Mouse (Mus musculus): ENCODE data around the gene Aff1. TPM values are rescaled to one million over a fixed set of nuclear protein-coding genes. Genes with fewer than 3 reads are reported as not detected.

Aff1 gene
- polyA plus RNA-seq, 1 experiment from 2014 or later: 4.3 TPM

DNA sequence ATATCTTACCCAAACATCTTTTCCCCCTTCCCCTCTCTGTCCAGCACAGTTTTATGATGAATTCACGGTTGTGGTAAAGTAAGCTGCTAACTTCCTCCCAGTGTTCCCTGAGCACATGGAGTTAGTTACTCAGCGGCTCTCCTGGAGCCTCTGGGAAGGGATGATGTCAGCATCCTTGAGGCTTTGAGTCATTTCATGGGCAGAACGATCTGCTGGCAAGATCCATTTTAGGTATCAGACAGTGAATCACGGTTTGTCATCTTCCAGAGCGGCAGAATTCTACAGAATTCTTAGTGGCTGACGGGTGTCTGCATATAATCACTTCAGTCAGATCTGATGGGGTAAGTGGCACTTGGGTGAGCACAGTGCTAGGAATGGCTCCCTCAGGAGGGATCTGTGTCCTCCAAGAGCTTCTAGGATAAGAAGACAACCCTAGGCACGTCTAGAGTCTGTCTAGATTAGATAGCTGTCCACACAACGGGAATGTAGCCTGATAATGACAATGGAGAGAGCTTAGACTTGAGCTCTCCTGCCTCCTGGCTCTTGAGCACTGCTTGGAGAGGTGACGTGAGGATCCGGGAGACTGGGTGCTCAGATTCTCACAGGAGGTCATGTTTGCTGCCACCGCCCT is 82.6 kb downstream of the Aff1 start:
- DNase-seq (ENCODE audit: low spot score) (no peak), ATAC-seq (ENCODE audit: low FRiP score, low TSS enrichment) (peak; percentile 49; the same call in 1 of the 2 replicates)
- no peak overlapping the region for H3K4me2 ChIP-seq (replicated peaks; ENCODE audit: low read depth)
- H3K27me3 ChIP-seq (ENCODE audit: control insufficient read depth, insufficient read depth, low read length): no peaks in the 10 kb centered on the region
- no peaks in the 10 kb centered on the region for H3K9me3 ChIP-seq (ENCODE audit: control insufficient read depth, low read length)
- 46% methylated on average over 11 of the region's 11 CpGs for WGBS
- no peak overlapping the region for H3K4me3 ChIP-seq (ENCODE audit: low read depth, low read length)
- H3K27ac ChIP-seq (replicated peaks): peak overlapping the region; percentile 61
- no peaks in the 10 kb centered on the region for H3K36me3 ChIP-seq (ENCODE audit: control insufficient read depth, insufficient read depth, low read length)
- no peak overlapping the region for H3K9ac ChIP-seq (ENCODE audit: low read length)
- TF ChIP-seq CTCF (IDR thresholded peaks at IDR 0.05; ENCODE audit: low read depth) (no peak), EP300 (optimal IDR thresholded peaks at IDR 0.05) (no peak)
- H3K4me1 ChIP-seq (replicated peaks; ENCODE audit: control insufficient read depth, insufficient read depth): peaks cover 26% of the 10 kb centered on the region

DNA sequence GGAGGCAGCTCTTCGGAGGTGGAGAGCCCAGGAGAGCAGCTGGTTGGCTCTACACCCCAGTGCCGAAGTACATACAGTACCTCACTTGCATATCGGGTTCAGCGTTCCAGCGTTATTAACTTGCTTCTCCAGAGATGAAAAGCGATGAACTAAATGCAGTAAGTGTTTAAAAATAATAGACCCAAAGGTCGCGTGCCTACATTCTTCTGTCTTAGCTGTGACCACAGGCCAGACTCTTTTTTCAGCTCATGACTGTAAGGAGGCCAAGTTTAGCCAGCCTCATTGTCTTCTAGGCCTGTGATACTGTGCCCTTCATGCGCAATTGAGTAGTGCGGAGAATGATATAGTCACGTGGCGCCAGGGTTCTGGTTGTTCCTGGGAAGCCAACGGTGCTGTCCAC is 83.3 kb downstream of the Aff1 start:
- Histone ChIP-seq H3K9me3 (ENCODE audit: control insufficient read depth, low read length) (no peaks in the 10 kb centered on the region), H3K27me3 (ENCODE audit: control insufficient read depth, insufficient read depth, low read length) (no peaks in the 10 kb centered on the region), H3K27ac (replicated peaks) (peak overlapping the region; percentile 61; the same call in 1 of the 2 replicates), H3K9ac (ENCODE audit: low read length) (no peak overlapping the region), H3K4me1 (replicated peaks; ENCODE audit: control insufficient read depth, insufficient read depth) (peaks cover 24% of the 10 kb centered on the region), H3K4me3 (ENCODE audit: low read depth, low read length) (no peak overlapping the region), H3K4me2 (replicated peaks; ENCODE audit: low read depth) (no peak overlapping the region), H3K36me3 (ENCODE audit: control insufficient read depth, insufficient read depth, low read length) (no peaks in the 10 kb centered on the region)
- ATAC-seq (ENCODE audit: low FRiP score, low TSS enrichment): no peak
- TF ChIP-seq CTCF (IDR thresholded peaks at IDR 0.05; ENCODE audit: low read depth): no peak
- TF ChIP-seq EP300 (optimal IDR thresholded peaks at IDR 0.05): no peak
- WGBS: 65% methylated on average over 13 of the region's 13 CpGs
- DNase-seq (ENCODE audit: low spot score): no peak

DNA sequence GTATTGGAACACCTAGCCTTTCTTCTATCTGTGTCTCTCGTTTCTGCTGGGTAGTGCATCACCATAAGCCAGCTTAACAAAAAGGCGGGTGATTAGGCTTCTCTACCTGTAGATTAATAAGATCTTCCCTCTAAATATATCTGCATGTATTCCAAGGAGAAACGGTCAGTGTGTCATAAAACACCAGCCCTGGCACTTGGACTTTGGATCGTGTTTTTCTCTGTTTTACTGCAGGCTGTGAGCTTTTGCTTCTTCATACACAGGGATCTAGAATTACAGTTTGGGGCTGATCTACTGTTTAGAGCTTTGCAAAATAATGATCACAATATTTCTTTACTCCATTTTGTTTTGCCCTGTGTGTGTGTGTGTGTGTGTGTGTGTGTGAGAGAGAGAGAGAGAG is 84.7 kb downstream of the Aff1 start:
- TF ChIP-seq CTCF (IDR thresholded peaks at IDR 0.05; ENCODE audit: low read depth): no peak
- TF ChIP-seq EP300 (optimal IDR thresholded peaks at IDR 0.05): no peak
- Histone ChIP-seq H3K4me1 (replicated peaks; ENCODE audit: control insufficient read depth, insufficient read depth) (peaks cover 24% of the 10 kb centered on the region), H3K27me3 (ENCODE audit: control insufficient read depth, insufficient read depth, low read length) (no peaks in the 10 kb centered on the region), H3K4me2 (replicated peaks; ENCODE audit: low read depth) (no peak overlapping the region), H3K27ac (replicated peaks) (no peak overlapping the region), H3K9ac (ENCODE audit: low read length) (no peak overlapping the region), H3K36me3 (ENCODE audit: control insufficient read depth, insufficient read depth, low read length) (no peaks in the 10 kb centered on the region), H3K4me3 (ENCODE audit: low read depth, low read length) (no peak overlapping the region), H3K9me3 (ENCODE audit: control insufficient read depth, low read length) (no peaks in the 10 kb centered on the region)
- ATAC-seq (ENCODE audit: low FRiP score, low TSS enrichment) (no peak), DNase-seq (ENCODE audit: low spot score) (no peak)
- 61% methylated on average over 4 of the region's 4 CpGs for WGBS

DNA sequence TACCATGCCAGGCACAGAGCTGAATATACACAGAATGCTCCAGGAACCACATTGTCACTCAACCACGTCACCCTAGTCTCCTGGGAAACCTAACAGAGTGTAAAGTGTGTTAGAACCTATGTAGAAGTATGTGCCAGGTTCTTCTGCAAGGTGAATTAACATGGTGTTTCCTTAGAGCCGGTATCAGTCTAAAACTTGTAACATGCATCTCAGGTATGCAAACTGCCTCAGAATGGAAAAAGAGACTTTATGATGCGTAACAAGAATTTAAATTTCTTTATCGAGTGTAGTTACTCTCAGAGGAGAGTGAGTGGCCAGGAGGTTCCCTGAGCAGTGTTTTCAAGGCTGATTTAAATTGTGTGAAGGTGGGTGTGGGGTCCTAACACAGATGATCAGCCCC is 85.3 kb downstream of the Aff1 start:
- Histone ChIP-seq H3K36me3 (ENCODE audit: control insufficient read depth, insufficient read depth, low read length) (no peaks in the 10 kb centered on the region), H3K4me2 (replicated peaks; ENCODE audit: low read depth) (peak overlapping the region; percentile 27; the same call in 1 of the 2 replicates), H3K4me3 (ENCODE audit: low read depth, low read length) (no peak overlapping the region), H3K4me1 (replicated peaks; ENCODE audit: control insufficient read depth, insufficient read depth) (peaks cover 21% of the 10 kb centered on the region), H3K27me3 (ENCODE audit: control insufficient read depth, insufficient read depth, low read length) (no peaks in the 10 kb centered on the region), H3K9me3 (ENCODE audit: control insufficient read depth, low read length) (no peaks in the 10 kb centered on the region), H3K9ac (ENCODE audit: low read length) (no peak overlapping the region), H3K27ac (replicated peaks) (no peak overlapping the region)
- TF ChIP-seq CTCF (IDR thresholded peaks at IDR 0.05; ENCODE audit: low read depth) (no peak), EP300 (optimal IDR thresholded peaks at IDR 0.05) (no peak)
- ATAC-seq (ENCODE audit: low FRiP score, low TSS enrichment) (no peak), DNase-seq (ENCODE audit: low spot score) (no peak)
- WGBS: 60% methylated on average over 4 of the region's 4 CpGs

DNA sequence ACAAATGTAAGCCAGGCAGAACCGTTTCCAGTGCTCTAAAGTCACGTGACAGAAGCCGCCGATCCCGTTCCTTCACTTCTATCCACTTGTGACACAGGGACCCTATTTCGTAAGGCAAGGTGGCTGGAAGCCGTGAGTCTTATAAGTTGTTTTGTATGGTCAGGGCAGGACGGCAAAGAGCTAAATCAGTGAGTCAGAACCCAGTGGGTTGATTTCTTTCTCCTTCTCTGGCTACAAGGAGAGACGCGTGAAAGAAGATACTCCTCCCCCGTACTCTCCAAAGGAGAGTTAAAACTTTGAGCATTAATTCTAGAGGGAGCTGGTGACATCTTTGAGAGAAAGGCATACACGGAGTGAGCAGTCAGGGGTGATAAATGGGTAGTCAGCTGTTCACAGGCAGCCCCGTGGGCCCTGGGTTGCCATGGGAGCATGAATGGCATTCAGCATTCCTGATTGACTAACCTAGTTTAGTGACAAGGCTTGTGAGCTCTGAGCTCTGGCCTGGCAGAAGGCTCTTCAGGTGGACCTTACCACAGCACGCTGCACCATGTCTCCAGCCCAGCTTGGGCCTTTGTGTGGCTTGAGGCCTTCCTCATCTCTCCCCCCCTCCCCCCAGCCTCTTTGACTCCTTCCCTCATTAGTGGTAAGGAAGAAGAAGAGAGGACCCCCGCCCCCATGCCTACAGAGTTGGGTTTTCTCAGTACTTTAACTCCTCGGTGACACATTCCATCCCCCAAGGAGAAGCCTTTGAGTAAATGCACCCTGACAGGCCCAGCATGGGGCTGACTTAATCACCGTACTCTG is 86.3 kb downstream of the Aff1 start:
- peak; percentile 65 for DNase-seq (ENCODE audit: low spot score)
- H3K36me3 ChIP-seq (ENCODE audit: control insufficient read depth, insufficient read depth, low read length): no peaks in the 10 kb centered on the region; the same call in 1 of the 2 replicates
- H3K4me3 ChIP-seq (ENCODE audit: low read depth, low read length): 0 out of 2 replicates have a peak overlapping the region, but pooled peaks have one; percentile 6
- no peaks in the 10 kb centered on the region for H3K9me3 ChIP-seq (ENCODE audit: control insufficient read depth, low read length)
- peak overlapping the region; percentile 82 for H3K27ac ChIP-seq (replicated peaks)
- WGBS: 12% methylated on average over 17 of the region's 17 CpGs
- peaks cover 16% of the 10 kb centered on the region for H3K4me1 ChIP-seq (replicated peaks; ENCODE audit: control insufficient read depth, insufficient read depth)
- peak overlapping the region; percentile 27 for H3K4me2 ChIP-seq (replicated peaks; ENCODE audit: low read depth)
- no peaks in the 10 kb centered on the region for H3K27me3 ChIP-seq (ENCODE audit: control insufficient read depth, insufficient read depth, low read length)
- TF ChIP-seq CTCF (IDR thresholded peaks at IDR 0.05; ENCODE audit: low read depth): no peak
- no peak for TF ChIP-seq EP300 (optimal IDR thresholded peaks at IDR 0.05)
- no peak overlapping the region for H3K9ac ChIP-seq (ENCODE audit: low read length)
- peak; percentile 73 for ATAC-seq (ENCODE audit: low FRiP score, low TSS enrichment)

DNA sequence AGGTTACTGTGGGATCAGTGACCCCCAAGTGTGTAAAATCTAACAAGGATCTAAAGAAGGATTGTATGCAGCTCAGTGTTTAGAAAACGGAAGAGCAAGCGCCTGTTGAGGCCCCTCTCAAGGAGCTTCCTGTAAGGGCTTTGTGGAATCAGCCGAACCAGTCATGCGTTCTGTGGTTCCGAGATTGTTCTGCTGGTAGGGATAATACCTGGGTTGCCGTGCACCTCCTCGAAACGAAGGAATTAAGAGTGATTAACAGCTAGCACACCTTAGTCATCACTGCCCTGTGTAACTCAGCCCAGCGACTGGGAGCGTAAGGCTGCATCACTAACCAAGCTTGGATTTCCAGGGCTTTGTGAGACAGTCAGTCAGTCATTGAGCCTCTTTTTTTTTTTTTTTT is 87.7 kb downstream of the Aff1 start:
- peak; percentile 50; the same call in 1 of the 2 replicates for ATAC-seq (ENCODE audit: low FRiP score, low TSS enrichment)
- Histone ChIP-seq H3K36me3 (ENCODE audit: control insufficient read depth, insufficient read depth, low read length) (peaks cover 5% of the 10 kb centered on the region), H3K27ac (replicated peaks) (0 out of 2 replicates have a peak overlapping the region, but pooled peaks have one; percentile 24), H3K27me3 (ENCODE audit: control insufficient read depth, insufficient read depth, low read length) (no peaks in the 10 kb centered on the region), H3K4me2 (replicated peaks; ENCODE audit: low read depth) (no peak overlapping the region), H3K9ac (ENCODE audit: low read length) (no peak overlapping the region), H3K4me3 (ENCODE audit: low read depth, low read length) (no peak overlapping the region), H3K4me1 (replicated peaks; ENCODE audit: control insufficient read depth, insufficient read depth) (peaks cover 13% of the 10 kb centered on the region), H3K9me3 (ENCODE audit: control insufficient read depth, low read length) (no peaks in the 10 kb centered on the region)
- 51% methylated on average over 10 of the region's 10 CpGs for whole genome bisulfite sequencing
- no peak for DNase-seq (ENCODE audit: low spot score)
- TF ChIP-seq CTCF (IDR thresholded peaks at IDR 0.05; ENCODE audit: low read depth) (no peak), EP300 (optimal IDR thresholded peaks at IDR 0.05) (no peak)

Measured in stomach, postnatal 0 days (tissue).